In genomic region chr7:17026710-17027587, GRCm38 (mm10) we compare ENCODE assay signal across 8 mouse cellular contexts. TPM values are rescaled to one million over a fixed set of nuclear protein-coding genes. Genes with fewer than 3 reads are reported as not detected.
DNase-seq lines count a peak whose midpoint lies in the region; ATAC-seq lines count a peak whose summit lies in the region.

No protein-coding gene starts in this region.

- no peaks in the 10 kb centered on the region for H3K27me3 ChIP-seq in forebrain, embryonic 15.5 days
- H3K27me3 ChIP-seq in midbrain, embryonic 11.5 days (ENCODE audit: control insufficient read depth, insufficient read depth, low read length) = no peaks in the 10 kb centered on the region

- H3K36me3 ChIP-seq in forebrain, embryonic 15.5 days = peaks cover 12% of the 10 kb centered on the region; the same call in 1 of the 2 replicates
- H3K36me3 ChIP-seq in midbrain, embryonic 11.5 days (ENCODE audit: control insufficient read depth, insufficient read depth, low read length) = peaks cover 6% of the 10 kb centered on the region

- intact Hi-C loops in gastrocnemius, postnatal 14 days (cut with DNase I; ENCODE audit: low total_unique reads) = no loop called here

- peak overlapping the region; percentile 60; the same call in 1 of the 2 replicates for H3K27ac ChIP-seq in forebrain, embryonic 15.5 days (replicated peaks)
- H3K27ac ChIP-seq in midbrain, embryonic 11.5 days (ENCODE audit: low read depth, low read length) = no peak overlapping the region

- no peaks in the 10 kb centered on the region for H3K9me3 ChIP-seq in forebrain, embryonic 15.5 days
- no peaks in the 10 kb centered on the region for H3K9me3 ChIP-seq in midbrain, embryonic 11.5 days (ENCODE audit: control insufficient read depth, low read length)

- peak; percentile 58 for ATAC-seq in forebrain, embryonic 15.5 days (replicated peaks)
- ATAC-seq in midbrain, embryonic 11.5 days (ENCODE audit: low FRiP score) = peak; percentile 74

- peak overlapping the region; percentile 85 for H3K4me3 ChIP-seq in forebrain, embryonic 15.5 days
- peak overlapping the region; percentile 67 for H3K4me3 ChIP-seq in midbrain, embryonic 11.5 days (ENCODE audit: low read depth, low read length)

- peak overlapping the region; percentile 72 for H3K4me2 ChIP-seq in forebrain, embryonic 15.5 days (replicated peaks)
- H3K4me2 ChIP-seq in midbrain, embryonic 11.5 days = peak overlapping the region; percentile 54

- peaks cover 28% of the 10 kb centered on the region for H3K4me1 ChIP-seq in forebrain, embryonic 15.5 days
- peaks cover 17% of the 10 kb centered on the region for H3K4me1 ChIP-seq in midbrain, embryonic 11.5 days (ENCODE audit: control insufficient read depth, insufficient read depth, low read length)

- 9% methylated on average over 24 of the region's 24 CpGs for WGBS in forebrain, embryonic 15.5 days
- 10% methylated on average over 24 of the region's 24 CpGs for WGBS in midbrain, embryonic 11.5 days

- H3K9ac ChIP-seq in forebrain, embryonic 15.5 days (replicated peaks) = peak overlapping the region; percentile 88
- peak overlapping the region; percentile 83 for H3K9ac ChIP-seq in midbrain, embryonic 11.5 days (ENCODE audit: low read length)

- DNase-seq in gastrocnemius, adult 8-10 months (ENCODE audit: low spot score in 2 of 2) = peak; percentile 36 to 51
- DNase-seq in gastrocnemius, postnatal 14 days = no peak
- DNase-seq in CD4-positive helper T cell, adult 2 months (ENCODE audit: low read depth, low spot score) = peak; percentile 79
- peak; percentile 74 for DNase-seq in c-Kit-positive CD71-negative TER-119-negative erythroid progenitor cells, embryonic 14.5 days (ENCODE audit: low read depth)
- DNase-seq in layer of hippocampus, adult 9-11 months = peak; percentile 76
- DNase-seq in midbrain, embryonic 11.5 days (ENCODE audit: low spot score, missing footprints) = no peak
- peak; percentile 2 to 51 for DNase-seq in thymus, postnatal 36 days

RNA-seq across cellular contexts. Expression of gene Ppp5c, which starts 0.8 kb away (rescaled TPM):
- total RNA-seq in gastrocnemius, adult 8-10 months (2022) = 10 to 100 TPM; 53.5 to 62.3 (median 60.6) TPM
- total RNA-seq in gastrocnemius, postnatal 14 days (2021) = 10 to 100 TPM; 56.3 to 67.8 TPM
- polyA plus RNA-seq in forebrain, embryonic 15.5 days (2015; fragmentation: Nextera tagmentation; extraction: Ambion mirVana) = 103 and 111 TPM in 2 replicates
- 101 and 108 TPM in 2 replicates for polyA plus RNA-seq in midbrain, embryonic 11.5 days (2014; fragmentation: Nextera tagmentation; extraction: Ambion mirVana)

RNA-seq across cellular contexts. Expression of gene Ccdc8, which starts 34.4 kb away (rescaled TPM):
- total RNA-seq in gastrocnemius, adult 8-10 months (2022) = under 1 TPM; 0.60 to 0.94 (median 0.76) TPM
- 1 to 10 TPM; 5.8 to 6.5 TPM for total RNA-seq in gastrocnemius, postnatal 14 days (2021)
- 6.8 and 7.0 TPM in 2 replicates for polyA plus RNA-seq in forebrain, embryonic 15.5 days (2015; fragmentation: Nextera tagmentation; extraction: Ambion mirVana)
- polyA plus RNA-seq in midbrain, embryonic 11.5 days (2014; fragmentation: Nextera tagmentation; extraction: Ambion mirVana) = 13.2 and 14.7 TPM in 2 replicates

RNA-seq across cellular contexts. Expression of gene Hif3a, which starts 35.3 kb away (rescaled TPM):
- 1 to 10 TPM in 2 of 4 experiments, under 1 TPM in 2; 0.75 to 1.7 (median 1.00) TPM for total RNA-seq in gastrocnemius, adult 8-10 months (2022)
- total RNA-seq in gastrocnemius, postnatal 14 days (2021) = 1 to 10 TPM; 1.6 to 6.0 TPM
- polyA plus RNA-seq in forebrain, embryonic 15.5 days (2015; fragmentation: Nextera tagmentation; extraction: Ambion mirVana) = 4.3 and 4.9 TPM in 2 replicates
- 3.9 and 5.2 TPM in 2 replicates for polyA plus RNA-seq in midbrain, embryonic 11.5 days (2014; fragmentation: Nextera tagmentation; extraction: Ambion mirVana)

RNA-seq across cellular contexts. Expression of gene Gm42372, which starts 44.1 kb away (rescaled TPM):
- not detected for total RNA-seq in gastrocnemius, adult 8-10 months (2022)
- under 1 TPM in 1 of 2 experiments, not detected in 1; 0.04 TPM for total RNA-seq in gastrocnemius, postnatal 14 days (2021)
- polyA plus RNA-seq in forebrain, embryonic 15.5 days (2015; fragmentation: Nextera tagmentation; extraction: Ambion mirVana) = 3.7 and 4.3 TPM in 2 replicates
- 1.6 and 2.5 TPM in 2 replicates for polyA plus RNA-seq in midbrain, embryonic 11.5 days (2014; fragmentation: Nextera tagmentation; extraction: Ambion mirVana)

RNA-seq across cellular contexts. Expression of gene Psg16, which starts 46.9 kb away (rescaled TPM):
- under 1 TPM in 2 of 4 experiments, not detected in 2; 0.09 to 0.15 TPM for total RNA-seq in gastrocnemius, adult 8-10 months (2022)
- total RNA-seq in gastrocnemius, postnatal 14 days (2021) = under 1 TPM; 0.04 to 0.09 TPM
- 1.7 and 2.7 TPM in 2 replicates for polyA plus RNA-seq in forebrain, embryonic 15.5 days (2015; fragmentation: Nextera tagmentation; extraction: Ambion mirVana)
- polyA plus RNA-seq in midbrain, embryonic 11.5 days (2014; fragmentation: Nextera tagmentation; extraction: Ambion mirVana) = 0.10 and 0.22 TPM in 2 replicates

Comparison
In these comparisons a context has a peak if more than half of its experiments do, and no peak if none do; other contexts are left out.
1. DNase-seq: peak in gastrocnemius, adult 8-10 months (2 of 2), CD4-positive helper T cell, adult 2 months (single experiment), c-Kit-positive CD71-negative TER-119-negative erythroid progenitor cells, embryonic 14.5 days (single experiment), layer of hippocampus, adult 9-11 months (single experiment) and thymus, postnatal 36 days (2 of 2); none in gastrocnemius, postnatal 14 days (single experiment) and midbrain, embryonic 11.5 days (single experiment).